Mouse (Mus musculus): ENCODE results near the gene Pacsin2. TPM values are rescaled to one million over a fixed set of nuclear protein-coding genes. Genes with fewer than 3 reads are reported as not detected.
A peak's percentile ranks its signal among the peaks of the same experiment; 100 is the strongest.

The Pacsin2 gene
- polyA plus RNA-seq, 1 experiment = 52.6 TPM

- 16% methylated on average over 3 of the region's 3 CpGs for WGBS
- no peak for DNase-seq (ENCODE audit: low read depth, low spot score)
These were observed 9.4 kb downstream of the Pacsin2 start for GRCm38 (mm10) chr15:83455034-83455433.

- DNase-seq (ENCODE audit: low read depth, low spot score) = no peak
- WGBS = 67% methylated on average over 7 of the region's 7 CpGs
These were observed 10.0 kb downstream of the Pacsin2 start for GRCm38 (mm10) chr15:83454419-83454818.

GRCm38 (mm10) chr15:83453879-83454278 lies 10.5 kb downstream of the Pacsin2 start:
- DNase-seq (ENCODE audit: low read depth, low spot score) = no peak
- 42% methylated on average over 3 of the region's 3 CpGs for WGBS

- 31% methylated on average over 7 of the region's 7 CpGs for WGBS
- no peak for DNase-seq (ENCODE audit: low read depth, low spot score)
These were observed 12.1 kb downstream of the Pacsin2 start for GRCm38 (mm10) chr15:83452219-83452760.

- peak; percentile 97 for DNase-seq (ENCODE audit: low read depth, low spot score)
- WGBS = 11% methylated on average over 7 of the region's 7 CpGs
These were observed 12.7 kb downstream of the Pacsin2 start for GRCm38 (mm10) chr15:83451621-83452210.

- 94% methylated on average over 2 of the region's 2 CpGs for WGBS
- no peak for DNase-seq (ENCODE audit: low read depth, low spot score)
These were observed 14.4 kb downstream of the Pacsin2 start for GRCm38 (mm10) chr15:83450007-83450406.

- no peak for DNase-seq (ENCODE audit: low read depth, low spot score)
- 24% methylated on average over 5 of the region's 5 CpGs for WGBS
These were observed 15.8 kb downstream of the Pacsin2 start for GRCm38 (mm10) chr15:83448646-83449045.

GRCm38 (mm10) chr15:83447791-83448544 lies 16.4 kb downstream of the Pacsin2 start:
- WGBS = 18% methylated on average over 10 of the region's 10 CpGs
- DNase-seq (ENCODE audit: low read depth, low spot score) = no peak

- 88% methylated on average over 2 of the region's 2 CpGs for WGBS
- no peak for DNase-seq (ENCODE audit: low read depth, low spot score)
These were observed 18.5 kb downstream of the Pacsin2 start for GRCm38 (mm10) chr15:83445908-83446307.

- 89% methylated on average over 5 of the region's 5 CpGs for WGBS
- DNase-seq (ENCODE audit: low read depth, low spot score) = no peak
These were observed 19.0 kb downstream of the Pacsin2 start for GRCm38 (mm10) chr15:83445383-83445782.

- no peak for DNase-seq (ENCODE audit: low read depth, low spot score)
- 20% methylated on average over 6 of the region's 6 CpGs for WGBS
These were observed 20.0 kb downstream of the Pacsin2 start for GRCm38 (mm10) chr15:83444425-83444824.

- DNase-seq (ENCODE audit: low read depth, low spot score) = no peak
- 91% methylated on average over 4 of the region's 4 CpGs for WGBS
These were observed 21.8 kb downstream of the Pacsin2 start for GRCm38 (mm10) chr15:83442495-83443037.

- no peak for DNase-seq (ENCODE audit: low read depth, low spot score)
- WGBS = 58% methylated on average over 5 of the region's 5 CpGs
These were observed 23.7 kb downstream of the Pacsin2 start for GRCm38 (mm10) chr15:83440726-83441125.

GRCm38 (mm10) chr15:83436541-83436940 lies 27.9 kb downstream of the Pacsin2 start:
- WGBS = 87% methylated on average over 9 of the region's 9 CpGs
- no peak for DNase-seq (ENCODE audit: low read depth, low spot score)

- 76% methylated on average over 8 of the region's 8 CpGs for WGBS
These were observed 28.9 kb downstream of the Pacsin2 start for GRCm38 (mm10) chr15:83435324-83436090.

GRCm38 (mm10) chr15:83434692-83435091 lies 29.7 kb downstream of the Pacsin2 start:
- WGBS = 74% methylated on average over 4 of the region's 4 CpGs
- DNase-seq (ENCODE audit: low read depth, low spot score) = no peak

More at GRCm38 (mm10) chr15:83435324-83436090, 28.9 kb downstream of the Pacsin2 start:
- no peak for DNase-seq (ENCODE audit: low read depth, low spot score)

- DNase-seq (ENCODE audit: low read depth, low spot score) = no peak
- 50% methylated on average over 2 of the region's 2 CpGs for WGBS
These were observed 31.1 kb downstream of the Pacsin2 start for GRCm38 (mm10) chr15:83433344-83433743.

- DNase-seq (ENCODE audit: low read depth, low spot score) = no peak
- 10% methylated on average over 15 of the region's 15 CpGs for WGBS
These were observed 32.0 kb downstream of the Pacsin2 start for GRCm38 (mm10) chr15:83432231-83433031.
